Mouse (Mus musculus) lung, adult 18-20 months (tissue): ENCODE measurements around the gene Stx1b.
"Not testable (repeated sequence)": the region's sequence is repeated elsewhere in the genome, so short reads cannot be mapped to it uniquely, and the experiment has no call there.

Source experiments
- DNase-seq, 2 experiments: peaks; one replicate each; pipeline ENCODE4 v3.0.0; 2022; ENCODE audit warnings: mixed read lengths in 2 of 2

The Stx1b gene

GRCm38 (mm10) chr7:127824176-127824871 lies at the start of gene Stx1b, which contains the start of gene Stx4a:
TSS of gene Stx1b (minus strand) at chr7:127824549.
TSS of gene Stx4a (plus strand) at chr7:127824294.
- DNase-seq, result no peak

GRCm38 (mm10) chr7:127870136-127870821 lies 45.9 kb upstream of the Stx1b start:
- DNase-seq, result no peak

- no peak for DNase-seq
Measured at GRCm38 (mm10) chr7:127869149-127869810, 44.9 kb upstream of the Stx1b start.

- no peak for DNase-seq
Measured at GRCm38 (mm10) chr7:127867641-127868040, 43.3 kb upstream of the Stx1b start.

- no peak for DNase-seq
Measured at GRCm38 (mm10) chr7:127866434-127866833, 42.1 kb upstream of the Stx1b start.

- DNase-seq, result no peak
Measured at GRCm38 (mm10) chr7:127858258-127858657, 33.9 kb upstream of the Stx1b start.

- DNase-seq, result peak in 1 of 2 experiments; percentile 24
Measured at GRCm38 (mm10) chr7:127850906-127851305, 26.6 kb upstream of the Stx1b start.

- peak in 1 of 2 experiments; percentile 10 for DNase-seq
Measured at GRCm38 (mm10) chr7:127849973-127850875, 25.9 kb upstream of the Stx1b start.

GRCm38 (mm10) chr7:127842001-127842718 lies 17.8 kb upstream of the Stx1b start:
- DNase-seq, result peak; percentile 86 to 88

GRCm38 (mm10) chr7:127841340-127842000 lies 17.1 kb upstream of the Stx1b start:
- DNase-seq, result peak; percentile 93 to 94

- DNase-seq, result peak; percentile 33 to 36
Measured at GRCm38 (mm10) chr7:127840886-127841285, 16.5 kb upstream of the Stx1b start.

- not testable (repeated sequence) for DNase-seq
Measured at GRCm38 (mm10) chr7:127840031-127840430, 15.7 kb upstream of the Stx1b start.

- not testable (repeated sequence) for DNase-seq
Measured at GRCm38 (mm10) chr7:127837878-127838277, 13.5 kb upstream of the Stx1b start.

GRCm38 (mm10) chr7:127837473-127837872 lies 13.1 kb upstream of the Stx1b start:
- DNase-seq, result no peak

- no peak for DNase-seq
Measured at GRCm38 (mm10) chr7:127835550-127835949, 11.2 kb upstream of the Stx1b start.

- no peak for DNase-seq
Measured at GRCm38 (mm10) chr7:127823236-127824171, 845 bp downstream of the Stx1b start.

GRCm38 (mm10) chr7:127822494-127822893 lies 1.9 kb downstream of the Stx1b start:
- no peak for DNase-seq

GRCm38 (mm10) chr7:127820836-127821509 lies 3.4 kb downstream of the Stx1b start:
- DNase-seq, result no peak

GRCm38 (mm10) chr7:127817776-127818175 lies 6.6 kb downstream of the Stx1b start:
- DNase-seq, result no peak
